Mouse (Mus musculus) liver, adult 2 months (tissue): ENCODE results near the gene Ppcs.

Experiments
- CTCF ChIP-seq: fragments of 200-500 bp; IDR thresholded peaks from 2 replicates; pipeline ENCODE4 v1.5.1; 2011; ENCODE audit warnings: low read depth, low read length, control low read depth
- POLR2A ChIP-seq: fragments of 200-500 bp; IDR thresholded peaks from 2 replicates; pipeline ENCODE4 v1.6.1; 2011; ENCODE audit warnings: low read length, control low read depth; ENCODE audit not compliant: insufficient read depth; ENCODE audit errors: extremely low read depth

DNA sequence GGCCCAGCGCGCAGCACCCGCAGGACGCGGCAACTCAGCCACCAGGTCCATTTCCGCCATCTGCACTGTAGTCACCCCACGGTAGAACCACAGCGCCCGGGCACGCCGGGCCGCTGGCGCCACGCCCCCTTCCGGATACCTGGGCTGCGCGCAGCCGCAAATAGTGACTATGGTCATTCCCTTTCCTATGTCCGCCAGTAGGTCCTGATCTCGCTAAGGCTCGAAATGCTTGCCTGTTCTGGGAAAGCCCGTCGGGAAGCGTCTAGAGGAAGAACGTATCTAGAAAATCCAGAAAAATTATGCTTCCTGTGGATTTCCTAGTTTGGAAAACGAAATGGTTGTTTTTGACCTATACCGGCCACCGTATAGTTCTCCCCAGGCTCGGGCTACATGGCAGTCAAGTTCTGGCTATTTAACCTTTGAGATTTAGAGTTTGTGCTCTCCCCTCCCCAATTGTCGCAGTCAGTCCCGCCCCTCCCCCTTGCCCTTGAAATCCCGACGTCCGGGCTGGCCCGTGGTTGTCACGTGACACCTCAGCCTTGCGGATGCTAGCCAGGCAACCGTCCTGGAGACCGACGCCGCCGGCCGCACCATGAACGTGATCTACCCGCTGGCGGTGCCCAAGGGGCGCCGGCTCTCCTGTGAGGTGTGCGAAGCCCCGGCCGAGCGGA is at the start of gene Ppcs, which contains the start of gene Zmynd12:
- TF ChIP-seq CTCF (no peak), POLR2A (peak; percentile 74)
